Mouse (Mus musculus) MN1 (cell line): ENCODE results near the gene Prlr.

Experiments
- DNase-seq: peaks from one replicate; pipeline ENCODE4 v3.0.0-alpha.2; 2016; ENCODE audit warnings: low spot score

Gene Prlr

DNA sequence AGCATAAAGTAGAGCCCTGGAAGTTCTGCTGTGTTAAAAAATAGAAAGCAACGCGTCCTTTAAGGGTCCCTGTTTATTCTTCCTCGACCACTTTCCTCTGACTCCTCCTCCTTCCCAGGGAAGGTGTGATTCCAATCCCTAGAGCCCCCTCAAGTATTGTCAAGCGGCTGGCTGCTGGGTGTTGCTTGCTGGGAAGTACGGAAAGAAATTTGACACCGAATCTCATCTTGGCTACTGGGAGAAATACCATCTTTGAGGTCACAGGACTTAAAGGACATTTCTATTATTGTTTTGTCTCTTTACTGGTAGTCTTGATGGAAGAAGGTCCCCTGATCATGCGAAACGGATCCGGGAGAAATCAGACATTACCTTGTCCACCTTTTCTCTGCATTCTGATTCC lies at the start of gene Prlr:
Gene Prlr, plus strand, starts transcription at position 156 of the 400 bp plus-strand sequence.
- DNase-seq, result no peak

DNA sequence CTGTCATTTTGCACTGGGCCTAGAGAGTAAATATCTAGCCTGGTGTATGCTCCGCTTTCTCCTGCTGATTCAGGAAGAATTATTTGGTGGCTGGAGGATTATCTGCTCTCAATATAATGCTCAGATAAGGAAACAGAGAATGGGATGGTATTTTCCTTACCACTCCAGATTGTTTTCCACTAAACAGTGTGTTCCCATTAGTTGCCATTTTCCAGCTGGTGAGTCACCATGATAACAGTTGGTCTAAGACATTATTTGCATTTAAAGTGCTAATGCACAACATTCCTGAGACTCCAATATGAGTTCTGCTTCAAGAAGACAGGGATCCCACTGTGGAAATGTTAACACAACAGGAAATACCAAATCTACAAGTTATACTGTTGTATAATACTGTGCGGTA lies 43.3 kb upstream of the Prlr start:
- DNase-seq, result no peak

DNA sequence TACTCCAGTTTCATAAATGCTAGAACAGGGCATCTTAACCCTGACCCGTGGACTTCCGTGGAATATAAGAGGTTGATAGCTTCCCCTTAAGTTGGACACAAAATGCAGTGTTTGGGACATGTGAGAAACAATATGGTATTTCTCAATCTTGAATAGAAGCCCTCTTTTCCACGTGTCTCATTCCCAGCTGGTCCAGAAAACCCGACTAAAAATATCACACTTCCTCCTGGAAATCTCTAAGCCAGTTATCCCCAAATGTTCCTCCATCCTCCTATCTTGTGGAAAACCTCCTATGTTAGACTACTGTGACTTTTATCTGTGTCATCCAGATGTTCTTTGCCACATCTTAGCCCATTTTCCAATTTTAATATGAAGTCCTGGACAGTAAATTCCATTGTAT lies 42.1 kb upstream of the Prlr start:
- no peak for DNase-seq

DNA sequence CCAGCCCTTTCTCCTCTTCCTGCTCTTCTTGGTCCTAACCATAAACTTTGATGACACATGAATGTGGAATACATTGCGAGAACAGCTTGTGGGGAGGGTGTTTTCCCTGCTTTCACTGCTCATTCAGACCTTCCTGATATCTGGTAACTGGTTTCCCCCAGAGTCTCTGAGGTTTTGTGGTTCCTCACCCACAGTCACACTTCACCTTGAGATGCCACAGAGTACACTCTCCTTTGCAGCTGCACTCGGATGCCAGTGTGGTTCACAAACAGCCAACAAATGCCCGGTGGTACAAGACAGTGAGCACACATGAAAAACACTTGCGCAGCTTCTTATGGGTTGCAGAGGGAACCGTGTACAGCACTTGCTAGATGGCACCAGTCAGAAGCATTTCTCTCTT lies 32.5 kb upstream of the Prlr start:
- no peak for DNase-seq

DNA sequence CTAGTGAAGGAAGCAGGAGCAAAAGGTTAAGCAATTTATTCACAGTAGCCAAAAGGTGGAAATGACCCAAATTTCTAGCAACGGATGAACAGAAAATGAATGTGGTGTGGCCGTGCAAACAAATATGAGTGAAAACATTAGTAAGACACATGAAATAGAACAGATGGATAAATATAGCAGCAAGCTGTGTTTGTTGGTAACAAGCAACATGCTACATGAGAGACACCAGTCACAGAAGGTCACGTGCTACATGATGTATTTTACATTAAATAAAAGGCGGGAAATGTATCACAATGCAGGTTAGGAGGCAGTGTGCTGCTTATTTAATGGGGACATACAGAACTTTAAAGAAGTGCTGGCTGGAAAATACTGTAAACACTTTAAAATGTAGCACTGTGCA lies 28.8 kb upstream of the Prlr start:
- DNase-seq, result no peak

DNA sequence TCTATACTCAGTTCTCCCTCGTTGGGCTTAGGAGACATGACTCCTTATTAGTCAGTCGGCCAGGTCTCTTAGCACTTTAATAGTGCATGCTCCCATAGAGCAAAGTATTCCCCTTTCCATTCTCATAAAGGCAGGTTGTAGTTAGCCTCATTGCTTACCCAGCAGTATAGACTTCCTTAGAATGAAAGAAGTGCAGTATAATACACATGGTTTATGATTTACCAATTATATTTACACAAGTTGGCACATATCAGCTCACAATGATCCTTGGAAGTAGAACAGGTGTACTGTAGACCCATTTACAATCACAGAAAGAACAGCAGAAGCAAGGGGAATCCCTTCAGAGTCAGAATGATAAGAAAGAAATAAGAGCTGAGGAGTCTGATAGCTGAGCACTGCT lies 16.4 kb upstream of the Prlr start:
- no peak for DNase-seq

DNA sequence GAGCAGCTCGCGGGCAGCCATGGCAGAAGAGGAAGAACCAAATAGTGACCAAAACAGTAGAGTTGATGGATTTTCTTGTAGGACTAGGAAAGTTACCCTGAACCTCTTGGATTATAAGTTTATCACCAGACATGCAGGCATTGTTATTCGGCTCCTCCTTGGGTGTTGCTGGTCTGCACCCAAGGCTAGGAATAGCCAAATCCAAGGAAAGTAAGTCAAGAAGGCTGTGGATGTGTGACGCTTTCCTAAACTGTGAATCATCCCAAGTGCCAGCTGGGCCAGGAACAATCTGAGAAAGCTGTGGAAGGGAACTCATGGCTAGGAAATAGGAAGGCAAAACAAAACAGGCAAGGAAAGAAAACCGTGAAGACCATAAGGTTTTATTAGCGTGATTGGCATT lies 2.0 kb upstream of the Prlr start:
- no peak for DNase-seq

DNA sequence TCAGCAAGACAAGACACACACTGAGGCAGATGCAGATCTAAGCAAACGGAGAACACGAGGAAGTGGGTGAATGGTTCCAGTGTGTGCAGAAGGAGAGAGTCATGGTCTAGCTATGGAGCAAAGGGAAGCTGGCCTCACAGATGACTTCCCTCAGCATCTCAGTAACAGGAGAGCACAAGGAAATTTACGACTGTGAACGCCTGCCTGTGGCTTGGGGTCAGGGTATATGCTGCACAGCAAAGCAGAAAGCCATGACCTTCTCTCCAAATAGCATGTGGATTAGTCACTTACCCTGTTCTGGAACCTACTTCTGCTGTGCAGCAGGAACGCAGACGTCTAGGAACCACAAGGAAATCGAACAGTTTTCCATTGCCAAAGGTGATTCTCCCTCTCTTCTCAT lies 1.4 kb upstream of the Prlr start:
- DNase-seq, result no peak

DNA sequence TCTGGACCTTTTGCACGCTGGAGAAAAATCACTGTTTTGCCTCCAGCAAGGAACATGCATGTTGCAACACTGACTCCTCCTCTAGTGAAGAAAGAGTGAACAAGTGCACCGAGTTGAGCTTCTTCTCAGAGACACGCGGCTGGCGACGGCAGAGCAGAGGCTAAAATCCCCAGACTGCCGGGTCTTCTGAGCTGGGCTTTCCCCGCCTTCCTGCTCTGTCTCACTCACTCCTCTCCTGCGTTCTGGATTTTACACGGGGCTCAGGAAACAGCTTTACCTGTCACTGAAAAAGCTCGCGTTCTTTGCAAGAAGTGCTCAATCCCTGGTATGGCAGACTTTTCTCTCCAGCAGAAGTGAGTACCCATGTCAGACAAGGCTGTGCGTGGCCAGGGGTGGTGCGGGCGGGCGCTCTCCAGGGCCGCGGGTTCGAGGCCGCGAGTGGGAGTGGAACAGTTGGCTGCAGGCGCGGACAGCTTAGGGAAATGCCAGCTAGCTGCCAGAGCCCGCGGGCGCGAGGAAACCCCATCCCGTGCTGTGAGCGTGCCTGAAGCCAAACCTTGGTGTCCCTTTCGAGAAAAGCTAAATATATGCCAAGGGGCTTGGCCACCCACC lies 587 bp downstream of the Prlr start:
- DNase-seq, result no peak

DNA sequence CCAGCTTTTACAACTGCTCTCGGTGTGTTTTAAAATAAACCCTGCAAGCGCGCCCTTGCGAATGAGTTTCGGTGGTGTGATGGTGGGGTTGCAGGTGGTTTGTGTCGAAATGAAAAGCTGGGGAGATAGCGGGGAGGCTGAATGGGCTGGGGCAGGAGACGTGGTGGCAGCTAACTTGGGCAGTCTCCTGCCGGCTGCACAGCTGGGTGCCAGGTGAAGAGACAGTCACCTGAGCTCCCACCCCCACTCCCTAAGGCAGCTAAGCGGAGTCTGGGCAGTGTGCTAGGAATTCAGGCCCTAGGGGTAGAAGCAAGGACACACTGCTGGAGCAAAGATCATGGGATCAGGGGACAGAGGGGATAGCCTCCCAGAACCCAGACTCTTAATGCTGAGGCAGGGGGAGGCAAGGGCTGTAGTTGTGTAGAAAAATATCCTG lies 1.1 kb downstream of the Prlr start:
- no peak for DNase-seq

DNA sequence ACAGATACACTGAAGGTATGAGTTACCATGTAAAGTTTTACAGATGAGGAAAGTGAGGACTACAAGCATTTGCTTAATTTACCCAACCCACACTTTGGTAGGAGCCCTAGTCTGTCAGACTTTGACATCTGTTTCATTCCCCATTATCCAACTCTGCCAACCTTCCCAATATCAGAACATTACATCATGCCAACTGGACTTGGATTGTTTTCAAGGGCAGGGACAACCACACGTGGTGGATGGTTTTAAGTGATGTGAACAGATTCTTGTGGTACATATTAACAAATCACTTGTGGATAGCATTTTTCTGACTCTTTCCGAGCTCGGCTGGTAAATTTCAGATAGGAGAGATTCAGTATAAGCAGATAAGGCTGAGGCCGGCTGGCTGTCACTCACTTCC lies 3.7 kb downstream of the Prlr start:
- no peak for DNase-seq

DNA sequence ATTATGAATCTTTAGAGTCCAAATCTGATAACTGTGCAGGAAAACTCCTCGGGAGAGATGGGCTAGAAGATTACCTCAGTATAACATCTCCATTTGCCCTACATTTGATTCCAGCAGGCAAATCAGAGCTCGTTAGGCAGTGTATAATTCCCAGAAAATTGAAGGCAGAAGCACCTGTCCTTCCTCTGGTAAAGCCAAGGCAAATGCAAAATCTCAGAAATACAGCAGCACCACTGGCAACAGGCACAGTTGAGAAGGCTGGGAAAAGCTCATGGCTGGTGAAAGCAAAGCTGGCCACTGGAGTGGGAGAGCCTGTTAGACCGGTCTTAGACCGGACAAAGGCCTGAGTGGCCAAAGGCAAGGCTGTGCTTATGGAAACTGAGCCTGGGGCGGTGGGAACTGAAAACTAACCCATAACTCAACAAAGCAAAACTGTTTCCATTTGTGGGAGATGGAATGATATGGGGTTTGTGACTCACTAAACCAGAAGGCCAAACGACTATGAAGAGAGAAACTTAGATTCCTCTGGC lies 15.1 kb downstream of the Prlr start:
- no peak for DNase-seq

DNA sequence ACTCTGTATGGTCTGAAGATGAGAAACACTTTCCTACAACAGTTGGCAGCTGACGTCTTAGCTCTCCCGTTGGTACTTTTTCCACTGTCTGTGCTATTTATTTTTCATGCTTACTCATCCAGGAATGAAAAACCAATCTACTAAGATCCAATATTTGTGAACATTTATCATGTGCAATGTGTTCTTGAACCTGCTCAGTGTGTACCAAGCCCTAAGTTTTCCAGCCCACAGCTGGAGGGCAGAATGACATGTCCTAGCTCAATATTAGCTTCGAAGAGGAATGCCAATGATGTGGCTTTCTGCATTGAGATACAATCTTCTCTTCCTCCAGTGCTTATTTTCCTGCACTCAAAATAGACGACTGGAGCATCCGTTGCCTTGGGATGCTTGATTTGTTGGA lies 24.0 kb downstream of the Prlr start:
- no peak for DNase-seq

DNA sequence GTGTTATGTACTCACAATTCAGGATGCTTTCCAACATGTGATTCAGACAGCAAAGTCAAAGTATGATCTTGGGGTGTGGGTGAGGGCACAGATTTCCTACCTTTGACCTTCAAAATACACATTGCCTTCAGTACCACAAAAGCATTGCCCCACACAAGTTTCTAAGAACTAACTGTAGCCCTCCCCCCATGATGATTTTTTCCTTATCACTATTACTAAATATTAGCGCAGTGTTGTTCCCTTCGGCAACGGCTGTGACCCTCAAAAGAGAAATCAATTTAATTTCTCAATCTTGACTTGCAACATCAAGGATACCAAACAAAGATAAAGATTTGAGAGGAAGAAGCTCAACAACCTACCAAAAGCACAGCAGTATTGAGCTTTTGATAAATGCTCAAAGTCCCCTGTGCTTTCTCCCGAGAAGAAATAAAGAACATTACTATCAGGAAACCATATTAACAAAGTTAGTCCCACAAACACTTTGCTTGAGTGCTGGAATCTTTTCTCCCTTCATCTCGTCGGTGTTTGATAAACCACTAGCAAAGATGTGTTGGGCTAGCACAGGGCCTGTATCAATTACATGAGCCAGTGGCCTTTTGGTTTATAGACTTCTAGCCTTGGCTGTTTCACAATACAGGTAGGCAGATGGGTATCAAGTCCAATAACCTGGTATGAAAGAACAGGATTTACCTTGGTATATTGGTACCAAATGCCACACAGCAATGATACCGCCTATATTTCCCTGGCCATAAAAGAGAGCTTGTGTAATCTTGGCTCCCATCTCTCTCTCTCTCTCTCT lies 25.7 kb downstream of the Prlr start:
- DNase-seq, result no peak

DNA sequence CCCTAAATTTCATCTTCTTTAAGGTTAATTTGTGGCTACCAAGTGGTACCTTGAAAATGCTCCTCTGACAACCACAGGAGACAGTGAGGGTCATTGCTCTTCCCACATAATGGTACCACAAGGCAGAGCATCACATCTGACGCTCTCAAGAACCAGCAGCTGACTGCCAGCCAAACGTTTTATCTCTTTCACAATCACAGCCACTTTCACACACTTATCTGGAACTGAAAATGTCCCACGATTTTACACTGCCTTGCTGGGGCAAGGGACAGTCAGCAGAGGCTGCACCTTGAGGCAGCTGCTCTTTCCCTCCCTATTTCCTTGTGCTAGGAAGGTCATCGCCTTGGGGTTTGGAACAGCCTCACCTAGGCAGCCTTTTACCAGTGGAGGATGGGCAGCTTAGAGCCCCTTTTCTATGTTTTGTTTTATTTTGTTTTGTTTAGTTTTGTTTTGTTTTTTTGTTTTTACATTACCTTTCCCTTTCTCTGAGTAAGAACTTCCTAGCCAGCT lies 33.3 kb downstream of the Prlr start:
- no peak for DNase-seq

DNA sequence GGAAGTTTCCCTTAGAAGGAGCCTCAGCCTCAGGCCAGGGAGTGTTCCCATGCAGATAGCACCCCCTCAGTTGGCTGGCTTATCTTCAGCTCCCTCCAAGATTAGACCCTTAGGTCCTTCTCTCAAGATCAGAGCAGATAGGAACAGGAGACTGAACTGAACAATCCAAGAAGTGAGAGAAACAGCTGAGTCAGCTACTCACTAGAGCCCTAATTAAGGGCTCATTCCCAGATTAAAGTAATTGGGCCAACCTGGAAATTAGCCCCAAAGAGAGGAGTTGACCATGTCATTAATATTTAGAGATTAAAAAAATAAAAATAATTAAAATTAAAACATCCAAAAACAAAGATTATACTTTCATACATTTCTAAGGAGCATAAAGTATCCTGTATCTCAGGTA lies 35.0 kb downstream of the Prlr start:
- no peak for DNase-seq

DNA sequence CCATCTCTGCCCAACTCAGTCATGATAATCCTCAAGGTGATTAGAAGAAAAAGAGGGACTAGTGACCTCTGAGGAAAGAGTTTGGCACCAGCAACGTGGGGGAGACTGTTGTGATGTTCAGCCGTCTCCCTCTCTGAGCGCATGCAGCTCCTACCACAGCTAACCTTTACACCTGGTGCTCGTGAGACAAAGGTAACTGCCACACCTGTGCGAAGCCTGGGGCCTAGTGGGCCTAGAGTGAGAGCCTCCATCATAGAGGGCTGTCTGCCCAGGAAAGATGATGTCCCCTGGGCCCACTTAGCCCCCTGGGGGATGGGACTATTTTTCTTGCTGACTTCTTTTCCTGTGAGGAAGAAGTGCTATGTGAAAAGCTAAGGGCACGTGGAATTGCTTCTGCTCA lies 36.2 kb downstream of the Prlr start:
- DNase-seq, result no peak

DNA sequence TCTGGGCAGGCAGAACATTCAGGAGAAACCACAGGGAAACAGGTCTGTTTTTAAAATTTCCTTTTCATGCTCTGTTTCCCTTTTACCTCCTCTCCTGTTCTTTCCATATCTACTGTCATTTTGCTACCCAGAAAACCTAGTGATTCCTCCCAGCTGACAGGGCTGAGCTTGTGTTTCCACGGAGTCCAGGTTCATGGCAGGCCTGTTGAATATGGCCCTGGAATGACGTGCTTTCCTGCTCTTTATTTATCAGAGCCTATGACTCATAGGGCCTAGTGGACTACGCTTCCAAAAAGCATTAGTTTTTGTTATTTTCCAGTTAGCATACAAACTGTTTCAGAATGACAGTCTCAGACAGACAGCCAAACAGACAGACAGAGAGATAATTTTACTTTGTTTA lies 36.7 kb downstream of the Prlr start:
- no peak for DNase-seq

DNA sequence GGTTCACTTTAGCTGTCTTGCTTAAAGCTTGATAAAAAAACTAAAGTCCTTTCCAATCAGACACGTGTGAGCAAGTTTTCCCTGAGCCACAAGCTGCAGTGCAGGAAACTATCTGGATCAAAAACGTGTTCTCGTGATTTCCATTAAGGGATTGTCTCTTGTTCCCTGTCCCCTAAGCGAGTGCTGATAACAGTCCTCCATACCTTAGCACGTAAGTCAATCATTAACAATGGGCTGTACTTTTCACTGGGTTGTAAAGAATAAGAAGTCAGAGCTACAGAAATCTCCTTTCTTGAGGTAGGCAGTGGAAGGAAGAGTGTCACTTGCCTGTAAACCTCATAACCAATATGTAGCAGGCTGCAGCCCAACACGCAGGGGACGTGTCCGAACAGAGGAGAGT lies 38.7 kb downstream of the Prlr start:
- no peak for DNase-seq

DNA sequence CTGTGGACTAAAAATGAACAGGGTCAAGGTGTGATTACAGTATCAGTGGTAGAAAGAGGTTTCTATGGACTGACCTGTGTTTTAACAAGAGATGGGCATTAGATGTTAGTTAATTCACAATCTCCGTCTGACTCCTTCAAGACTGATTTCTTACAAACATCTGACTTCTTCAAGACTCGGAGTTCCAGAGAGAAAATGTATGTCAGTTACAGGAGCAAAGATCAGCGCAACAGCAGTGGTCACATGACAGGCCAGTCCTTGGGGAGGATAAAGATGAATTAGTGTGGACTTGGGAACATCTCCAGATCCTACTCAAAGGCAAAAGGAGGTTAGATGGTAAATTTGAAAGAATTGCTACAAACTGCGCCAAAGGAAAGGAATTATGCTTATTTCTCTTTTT lies 39.2 kb downstream of the Prlr start:
- no peak for DNase-seq

DNA sequence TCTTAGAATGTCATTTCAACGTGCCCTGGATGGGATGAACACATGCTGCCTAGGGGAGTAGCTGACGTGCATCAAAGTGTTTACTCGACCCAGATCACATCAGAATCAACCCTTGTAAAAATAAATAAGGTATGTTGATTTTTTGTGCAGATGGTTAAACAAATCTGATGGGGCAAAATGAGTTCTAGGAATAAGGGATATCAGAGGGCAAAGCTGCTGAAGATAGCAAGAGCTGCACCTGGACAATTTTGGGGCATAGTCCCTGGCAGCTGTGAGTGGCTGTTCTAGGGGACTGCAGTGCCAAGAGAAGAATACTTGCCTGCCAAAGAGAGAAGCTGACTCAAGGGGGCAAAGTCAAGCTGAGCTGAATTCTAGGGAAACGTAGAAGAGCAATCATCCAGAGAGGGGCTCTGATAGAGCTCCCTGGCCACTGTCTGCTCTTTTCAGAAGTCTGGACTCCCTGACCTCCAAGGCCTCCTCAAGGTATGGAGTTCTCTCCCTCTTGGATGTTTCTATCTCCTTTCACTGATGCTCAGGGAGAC lies 46.6 kb downstream of the Prlr start:
- DNase-seq, result no peak

DNA sequence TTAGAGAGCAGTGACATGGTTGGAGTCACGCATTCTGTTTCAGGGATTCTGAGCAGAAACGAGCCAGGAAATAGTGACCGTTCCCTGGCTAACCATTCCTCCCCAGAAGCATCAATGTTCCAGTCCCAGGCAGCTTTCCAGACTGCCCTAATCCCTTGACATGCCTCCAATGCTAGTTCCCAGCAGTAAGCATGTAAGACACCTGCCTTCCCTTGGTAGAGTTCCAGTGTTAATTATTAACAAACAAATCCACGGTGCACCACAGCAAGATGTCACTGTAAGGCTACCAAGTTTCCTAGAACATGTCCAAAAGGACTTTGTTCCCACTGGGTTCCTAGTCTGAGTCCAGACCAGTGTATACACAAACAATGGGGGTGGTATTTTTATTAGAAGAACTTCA lies 48.7 kb downstream of the Prlr start:
- no peak for DNase-seq

DNA sequence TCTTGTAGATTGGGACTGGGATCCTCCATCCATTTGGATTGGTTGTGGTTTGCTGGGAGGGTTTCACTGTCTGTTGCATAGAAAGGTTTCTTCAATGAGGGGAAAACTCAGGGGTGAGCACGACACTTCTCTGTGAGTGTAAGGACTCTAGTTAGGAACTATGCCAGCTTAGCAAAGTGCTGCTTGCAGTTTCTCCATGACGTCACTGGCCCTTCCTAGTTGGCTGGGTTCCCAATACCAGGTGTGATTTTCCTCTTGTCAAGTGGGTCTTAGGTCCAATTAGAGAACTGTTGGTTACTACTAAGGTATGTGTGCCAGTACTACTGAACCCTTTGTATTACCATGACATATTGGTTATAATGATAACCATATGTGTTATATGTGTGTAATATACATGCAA lies 51.6 kb downstream of the Prlr start:
- no peak for DNase-seq
